Mouse (Mus musculus) intestine, postnatal 0 days (tissue): ENCODE measurements around the gene Med13l. TPM values are rescaled to one million over a fixed set of nuclear protein-coding genes. Genes with fewer than 3 reads are reported as not detected.
A peak's percentile ranks its signal among the peaks of the same experiment; 100 is the strongest.

Source experiments
- ATAC-seq: fragments of 200-750 bp; cut with Nextera tagmentation; 2 replicates; pipeline ENCODE4 v1.8.0; 2017; ENCODE audit warnings: mild to moderate bottlenecking, moderate TSS enrichment, moderate library complexity
- H3K27ac ChIP-seq: fragments of 300-500 bp; sonication (generic); 2 replicates; pipeline ENCODE4 v1.5.1; 2014; ENCODE audit warnings: mild to moderate bottlenecking, low read depth, low read length, moderate library complexity
- H3K27me3 ChIP-seq: fragments of 300-500 bp; sonication (generic); replicated peaks from 2 replicates; pipeline ENCODE4 v1.6.1; 2014; ENCODE audit warnings: low read length, mixed read lengths; ENCODE audit not compliant: control insufficient read depth, insufficient read depth
- H3K36me3 ChIP-seq: fragments of 300-500 bp; sonication (generic); 2 replicates; pipeline ENCODE4 v1.6.1; 2014; ENCODE audit warnings: mild to moderate bottlenecking, moderate library complexity; ENCODE audit not compliant: control insufficient read depth, insufficient read depth
- H3K4me1 ChIP-seq: fragments of 300-500 bp; sonication (generic); replicated peaks from 2 replicates; pipeline ENCODE4 v1.6.1; 2014; ENCODE audit warnings: antibody characterized with exemption, low read length, mixed read lengths; ENCODE audit not compliant: control insufficient read depth, insufficient read depth
- H3K4me2 ChIP-seq: fragments of 300-500 bp; sonication (generic); replicated peaks from 2 replicates; pipeline ENCODE4 v1.6.1; 2014; ENCODE audit warnings: low read depth, mild to moderate bottlenecking, moderate library complexity
- H3K4me3 ChIP-seq: fragments of 300-500 bp; sonication (generic); 2 replicates; pipeline ENCODE4 v1.5.1; 2014; ENCODE audit warnings: low read depth, low read length
- H3K9ac ChIP-seq: fragments of 300-500 bp; sonication (generic); 2 replicates; pipeline ENCODE4 v1.6.1; 2014; ENCODE audit warnings: mild to moderate bottlenecking, low read depth, low read length
- H3K9me3 ChIP-seq: fragments of 300-500 bp; sonication (generic); 2 replicates; pipeline ENCODE4 v1.6.1; 2016; ENCODE audit warnings: mixed run types; ENCODE audit not compliant: control insufficient read depth
- CTCF ChIP-seq: sonication (generic); IDR thresholded peaks from 2 replicates; pipeline ENCODE4 v1.5.1; 2016; ENCODE audit warnings: low read depth, mild to moderate bottlenecking, control low read depth, antibody characterized with exemption, moderate library complexity
- WGBS: fragments of 180-500 bp; shearing (Covaris S2); extraction: QIAGEN DNeasy Blood & Tissue Kit; methylation state at CpG from one replicate; pipeline ENCODE4 v1.1.7; 2014; 5-methylcytosine and 5-hydroxymethylcytosine counted together
- polyA plus RNA-seq: library from polyadenylated mRNA; unstranded; fragments of >200 nt; fragmentation: Nextera tagmentation; extraction: Ambion mirVana; gene quantifications from 2 replicates; pipeline ENCODE4 v1.2.1, GENCODE M21; 2015

Med13l gene
- polyA plus RNA-seq, 1 experiment from 2014 or later: 5.1 TPM

DNA sequence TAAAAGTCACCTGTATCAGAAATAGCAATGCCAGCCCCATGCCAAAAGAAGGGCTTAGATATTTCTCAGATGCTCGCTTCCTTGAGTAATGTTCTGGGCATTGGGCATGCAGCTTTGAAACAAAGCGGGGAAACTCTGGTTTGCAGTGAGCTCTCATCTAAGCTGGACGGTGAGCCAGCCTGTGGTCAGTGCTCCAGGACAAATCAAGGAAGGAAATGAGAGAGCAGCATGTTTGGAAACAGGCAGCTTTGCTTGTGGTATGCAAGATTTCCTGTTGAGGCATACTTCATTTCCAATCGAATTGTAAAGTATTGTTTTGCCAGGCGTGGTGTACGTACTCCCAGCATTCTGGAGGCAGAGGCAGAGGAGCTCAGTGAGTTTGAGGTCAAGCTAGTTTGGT lies 95.5 kb downstream of the Med13l start:
- Histone ChIP-seq H3K4me2 (no peak overlapping the region), H3K9me3 (no peaks in the 10 kb centered on the region), H3K9ac (no peak overlapping the region), H3K27ac (0 out of 2 replicates have a peak overlapping the region, but pooled peaks have one; percentile 21), H3K36me3 (no peaks in the 10 kb centered on the region), H3K4me1 (peaks cover 8% of the 10 kb centered on the region; the same call in 1 of the 2 replicates), H3K27me3 (no peaks in the 10 kb centered on the region), H3K4me3 (no peak overlapping the region)
- no peak for TF ChIP-seq CTCF
- no peak for ATAC-seq
- WGBS: 68% methylated on average over 6 of the region's 6 CpGs

DNA sequence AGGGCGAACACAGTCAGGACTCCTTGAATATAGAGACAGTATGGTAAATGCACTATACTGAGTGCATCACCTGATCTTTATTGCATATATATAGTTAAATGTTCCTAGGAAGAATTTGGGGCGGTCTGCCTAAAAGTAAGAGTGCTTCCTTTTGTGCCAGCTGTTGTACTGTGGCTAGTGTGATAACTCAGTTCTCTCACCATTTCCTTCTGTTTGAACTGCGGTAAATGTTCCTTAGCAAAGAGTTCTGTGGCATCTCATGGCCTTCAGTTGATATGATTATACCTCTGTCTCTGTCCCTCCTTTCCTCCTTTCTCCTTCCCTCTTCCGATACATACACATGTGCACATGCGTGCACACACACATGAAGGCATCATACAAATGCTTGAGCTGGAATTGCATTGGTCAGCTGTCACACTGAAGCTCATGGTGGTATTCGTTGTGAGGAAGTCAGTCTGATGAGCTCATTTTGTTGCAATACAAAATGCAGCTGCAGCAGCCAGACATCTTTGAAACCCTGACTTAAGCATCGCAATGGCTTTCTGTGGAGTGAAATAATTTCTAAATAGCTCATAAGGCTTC lies 97.9 kb downstream of the Med13l start:
- Histone ChIP-seq H3K36me3 (no peaks in the 10 kb centered on the region), H3K27ac (no peak overlapping the region), H3K27me3 (no peaks in the 10 kb centered on the region), H3K9ac (no peak overlapping the region), H3K4me1 (0 out of 2 replicates have a peak, but pooled peaks cover 5% of the 10 kb centered on the region), H3K9me3 (no peaks in the 10 kb centered on the region), H3K4me3 (no peak overlapping the region), H3K4me2 (no peak overlapping the region)
- 82% methylated on average over 7 of the region's 7 CpGs for WGBS
- no peak for ATAC-seq
- no peak for TF ChIP-seq CTCF

DNA sequence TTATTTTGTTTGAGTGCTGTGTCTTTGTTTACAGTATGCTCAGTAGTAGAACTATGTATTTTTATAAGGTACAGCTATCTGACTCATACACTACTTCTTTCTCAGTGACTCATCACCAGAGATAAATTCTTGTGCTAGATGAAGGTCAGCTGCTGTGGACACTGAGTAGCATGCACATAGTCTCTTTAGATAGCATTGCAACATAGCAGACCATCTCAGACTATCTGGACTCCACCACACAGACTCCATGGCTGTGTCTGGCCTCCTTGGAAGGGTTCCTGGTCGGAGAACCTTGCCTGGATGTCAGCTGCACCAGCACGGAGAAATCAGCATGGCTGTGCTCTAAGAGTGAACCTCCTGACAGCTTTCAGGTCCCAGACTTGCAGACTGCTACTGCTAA lies 99.2 kb downstream of the Med13l start:
- Histone ChIP-seq H3K4me3 (no peak overlapping the region), H3K27me3 (no peaks in the 10 kb centered on the region), H3K4me1 (0 out of 2 replicates have a peak, but pooled peaks cover 5% of the 10 kb centered on the region), H3K4me2 (no peak overlapping the region), H3K36me3 (no peaks in the 10 kb centered on the region), H3K9ac (no peak overlapping the region), H3K9me3 (no peaks in the 10 kb centered on the region), H3K27ac (peak overlapping the region; percentile 65)
- ATAC-seq: peak; percentile 51
- 43% methylated on average over 2 of the region's 2 CpGs for WGBS
- TF ChIP-seq CTCF: no peak

DNA sequence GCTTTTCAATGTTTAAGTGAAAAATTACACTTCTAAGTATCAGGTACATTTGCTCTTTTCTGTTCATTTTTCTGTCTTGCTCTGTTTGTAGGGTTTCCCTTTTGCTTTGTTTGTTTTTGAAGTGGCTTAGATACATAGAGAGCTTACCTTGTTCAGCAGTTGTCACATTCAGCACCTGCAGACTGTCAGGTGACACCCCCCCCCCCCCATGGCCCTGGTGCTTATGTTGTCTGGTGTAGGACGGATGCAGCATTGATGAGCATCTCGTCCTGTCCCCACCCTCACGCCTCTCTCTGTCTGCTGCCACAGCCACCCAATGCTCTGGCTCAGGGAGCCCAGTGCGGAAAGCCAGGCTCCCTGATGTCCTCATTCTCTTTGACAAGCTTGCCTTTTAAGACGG lies 101.3 kb downstream of the Med13l start:
- H3K4me2 ChIP-seq: no peak overlapping the region
- no peak for ATAC-seq
- H3K9me3 ChIP-seq: no peaks in the 10 kb centered on the region
- no peaks in the 10 kb centered on the region for H3K27me3 ChIP-seq
- TF ChIP-seq CTCF: no peak
- no peak overlapping the region for H3K4me3 ChIP-seq
- no peaks in the 10 kb centered on the region for H3K36me3 ChIP-seq
- 72% methylated on average over 5 of the region's 5 CpGs for WGBS
- no peak overlapping the region for H3K9ac ChIP-seq
- no peak overlapping the region for H3K27ac ChIP-seq
- 0 out of 2 replicates have a peak, but pooled peaks cover 9% of the 10 kb centered on the region for H3K4me1 ChIP-seq

DNA sequence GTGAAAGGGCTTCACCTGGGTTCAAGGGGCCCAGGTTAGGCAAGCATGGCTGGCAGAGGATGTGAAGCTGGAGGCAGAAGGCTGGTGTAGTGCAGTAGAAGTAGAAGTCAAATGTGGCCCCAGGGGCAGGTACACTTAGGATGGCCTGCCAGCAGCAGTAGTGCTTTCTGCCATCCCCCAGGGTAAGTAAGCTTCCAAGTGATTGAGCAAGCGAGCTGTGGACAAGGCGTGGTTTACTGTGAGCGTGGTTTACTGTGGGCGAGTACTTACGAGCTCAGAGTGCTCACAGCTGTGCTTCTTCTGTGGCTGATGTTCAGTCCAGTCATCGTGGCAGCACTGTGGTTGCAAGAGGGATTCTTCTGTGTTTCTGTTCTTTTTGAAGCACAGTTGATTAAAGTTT lies 103.5 kb downstream of the Med13l start:
- no peak overlapping the region for H3K4me2 ChIP-seq
- H3K27me3 ChIP-seq: no peaks in the 10 kb centered on the region
- no peak overlapping the region for H3K4me3 ChIP-seq
- peak; percentile 32; the same call in 1 of the 2 replicates for ATAC-seq
- WGBS: 32% methylated on average over 6 of the region's 6 CpGs
- no peak for TF ChIP-seq CTCF
- H3K36me3 ChIP-seq: no peaks in the 10 kb centered on the region
- no peak overlapping the region for H3K9ac ChIP-seq
- no peaks in the 10 kb centered on the region for H3K9me3 ChIP-seq
- no peak overlapping the region for H3K27ac ChIP-seq
- H3K4me1 ChIP-seq: 0 out of 2 replicates have a peak, but pooled peaks cover 8% of the 10 kb centered on the region

DNA sequence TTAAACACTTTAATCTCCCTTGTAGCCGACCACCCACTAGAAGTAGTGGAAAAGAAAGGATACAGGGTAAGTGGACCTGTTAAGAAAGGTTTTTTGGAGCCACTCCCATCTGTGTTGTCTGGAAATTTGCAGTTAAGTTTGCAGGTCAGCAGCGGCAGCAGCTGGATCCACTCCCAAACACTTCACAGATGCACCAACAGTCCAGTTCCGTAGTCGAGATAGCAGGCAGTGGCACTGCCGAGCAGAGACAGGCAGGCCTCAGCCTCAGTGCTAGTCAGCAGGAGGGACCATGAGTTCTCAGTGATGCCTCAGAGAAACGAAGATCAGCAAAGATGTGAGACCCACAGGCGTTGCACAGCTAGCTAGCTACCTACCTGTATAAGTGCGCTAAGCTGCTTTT lies 104.5 kb downstream of the Med13l start:
- H3K9me3 ChIP-seq: no peaks in the 10 kb centered on the region
- H3K4me2 ChIP-seq: no peak overlapping the region
- 0 out of 2 replicates have a peak, but pooled peaks cover 9% of the 10 kb centered on the region for H3K4me1 ChIP-seq
- H3K27me3 ChIP-seq: no peaks in the 10 kb centered on the region
- no peaks in the 10 kb centered on the region for H3K36me3 ChIP-seq
- ATAC-seq: no peak
- H3K4me3 ChIP-seq: no peak overlapping the region
- H3K27ac ChIP-seq: no peak overlapping the region
- TF ChIP-seq CTCF: no peak
- H3K9ac ChIP-seq: no peak overlapping the region
- WGBS: 86% methylated on average over 8 of the region's 8 CpGs
